Mouse (Mus musculus): Measurements from ENCODE around the gene Hist2h2aa1.

- TF ChIP-seq CTCF (IDR thresholded peaks at IDR 0.05; ENCODE audit: borderline replicate concordance, insufficient read depth, low read depth, low read length), result no peak
- TF ChIP-seq POLR2A (IDR thresholded peaks at IDR 0.05; ENCODE audit: borderline replicate concordance, insufficient read depth, low read length), result peak; percentile 100
These were observed 24.5 kb downstream of the Hist2h2aa1 start, which contains the start of gene Hist2h2bb for GRCm38 (mm10) chr3:96269511-96270474.

Data from cerebellum, adult 2 months (tissue).